29 mouse cellular contexts compared by ENCODE assay signal in genomic region chr15:26195576-26195975, GRCm38 (mm10).
"Had no signal": no experiment of that assay in that cellular context is flagged by ENCODE, and none has a peak within 500 bp of the region (broad histone marks: within the 10 kb centered on the region; RNA-seq: fewer than 3 reads in every experiment).

No protein-coding gene starts in this region.

- H3K4me2 ChIP-seq: heart, embryonic 11.5 days; heart, embryonic 13.5 days; heart, embryonic 15.5 days; hindbrain, embryonic 13.5 days; hindbrain, embryonic 15.5 days; kidney, embryonic 15.5 days; limb, embryonic 13.5 days; limb, embryonic 15.5 days; liver, embryonic 11.5 days; liver, embryonic 13.5 days; liver, embryonic 15.5 days had no signal

- H3K27me3 ChIP-seq: heart, embryonic 13.5 days; heart, embryonic 15.5 days; hindbrain, embryonic 13.5 days; hindbrain, embryonic 15.5 days; kidney, embryonic 15.5 days; limb, embryonic 13.5 days; limb, embryonic 15.5 days; liver, embryonic 13.5 days; liver, embryonic 15.5 days had no signal

- H3K9ac ChIP-seq: heart, embryonic 13.5 days; heart, embryonic 15.5 days; hindbrain, embryonic 13.5 days; hindbrain, embryonic 15.5 days; kidney, embryonic 15.5 days; limb, embryonic 13.5 days; limb, embryonic 15.5 days; liver, embryonic 13.5 days; liver, embryonic 15.5 days; liver, postnatal 0 days had no signal

- H3K9me3 ChIP-seq: heart, embryonic 13.5 days; heart, embryonic 15.5 days; hindbrain, embryonic 13.5 days; hindbrain, embryonic 15.5 days; kidney, embryonic 15.5 days; limb, embryonic 13.5 days; limb, embryonic 15.5 days; liver, embryonic 13.5 days; liver, embryonic 15.5 days had no signal

- H3K4me1 ChIP-seq: heart, embryonic 13.5 days; heart, embryonic 15.5 days; hindbrain, embryonic 15.5 days; kidney, embryonic 15.5 days; limb, embryonic 13.5 days; limb, embryonic 15.5 days; liver, embryonic 13.5 days; liver, embryonic 15.5 days had no signal

- H3K4me3 ChIP-seq: heart, adult 2 months; heart, embryonic 13.5 days; heart, embryonic 15.5 days; hindbrain, embryonic 13.5 days; hindbrain, embryonic 15.5 days; kidney, embryonic 15.5 days; limb, embryonic 13.5 days; limb, embryonic 15.5 days; liver, embryonic 13.5 days; liver, embryonic 15.5 days had no signal

- H3K27ac ChIP-seq: heart, adult 2 months; heart, embryonic 13.5 days; heart, embryonic 15.5 days; hindbrain, embryonic 13.5 days; hindbrain, embryonic 15.5 days; hindbrain, postnatal 0 days; kidney, embryonic 15.5 days; kidney, postnatal 0 days; limb, embryonic 13.5 days; limb, embryonic 15.5 days; liver, embryonic 13.5 days; liver, embryonic 15.5 days had no signal

- H3K36me3 ChIP-seq: heart, embryonic 13.5 days; heart, embryonic 15.5 days; hindbrain, embryonic 13.5 days; hindbrain, embryonic 15.5 days; kidney, embryonic 15.5 days; limb, embryonic 13.5 days; limb, embryonic 15.5 days; liver, embryonic 13.5 days; liver, embryonic 15.5 days had no signal

- DNase-seq: gastrocnemius, postnatal 14 days; gastrocnemius, postnatal 36 days; heart, adult 11 months; heart, adult 2 months; heart, postnatal 14 days; heart, postnatal 36 days; kidney, adult 11 months; kidney, adult 2 months; kidney, adult 9 months; kidney, postnatal 14 days; kidney, postnatal 36 days; layer of hippocampus, adult 9-11 months; layer of hippocampus, postnatal 36 days; left cerebral cortex, postnatal 4 days; liver, embryonic 13.5 days; liver, postnatal 0 days had no signal

- ATAC-seq: hindbrain, postnatal 0 days; intestine, embryonic 16.5 days; liver, postnatal 0 days had no signal
